ENCODE assay signal across 23 mouse cellular contexts in genomic region chr5:68051101-68051500, GRCm38 (mm10). TPM values are rescaled to one million over a fixed set of nuclear protein-coding genes. Genes with fewer than 3 reads are reported as not detected.
DNase-seq lines count a peak whose midpoint lies in the region; ATAC-seq and TF ChIP-seq lines count a peak whose summit lies in the region.
"Had no signal": no experiment of that assay in that cellular context is flagged by ENCODE, and none has a peak within 500 bp of the region (broad histone marks: within the 10 kb centered on the region; RNA-seq: fewer than 3 reads in every experiment).

No protein-coding gene starts in this region.

- DNase-seq in embryo, embryonic 10.5 days (ENCODE audit: low spot score), result peak; percentile 55
- DNase-seq in hindbrain, embryonic 10.5 days (ENCODE audit: low spot score), result peak; percentile 45
- DNase-seq in mesoderm, embryonic 11.5 days (ENCODE audit: low read depth, low spot score), result peak; percentile 21
- peak; percentile 51 for DNase-seq in midbrain, postnatal 0 days (ENCODE audit: low spot score)
- no peak for DNase-seq in heart, postnatal 4 days
- no peak for DNase-seq in stomach, postnatal 0 days (ENCODE audit: low spot score)
- no peak for DNase-seq in left cerebral cortex, postnatal 25 days (ENCODE audit: low spot score in 2 of 2)
- DNase-seq: cerebellum, adult 9-11 months; gastrocnemius, postnatal 14 days; liver, embryonic 13.5 days had no signal

- no peak overlapping the region for H3K4me2 ChIP-seq in midbrain, postnatal 0 days (ENCODE audit: low read depth, low read length, poor library complexity, severe bottlenecking)
- H3K4me2 ChIP-seq in stomach, postnatal 0 days (replicated peaks; ENCODE audit: low read depth), result no peak overlapping the region
- H3K4me2 ChIP-seq: limb, embryonic 12.5 days; liver, embryonic 13.5 days; lung, embryonic 15.5 days had no signal

- TF ChIP-seq CTCF in midbrain, postnatal 0 days (IDR thresholded peaks at IDR 0.05), result no peak
- TF ChIP-seq CTCF in stomach, postnatal 0 days (IDR thresholded peaks at IDR 0.05; ENCODE audit: low read depth), result no peak

- TF ChIP-seq EP300 in stomach, postnatal 0 days (optimal IDR thresholded peaks at IDR 0.05), result no peak

- H3K27me3 ChIP-seq in hindbrain, embryonic 10.5 days (ENCODE audit: insufficient read depth, poor library complexity, severe bottlenecking), result no peaks in the 10 kb centered on the region
- no peaks in the 10 kb centered on the region for H3K27me3 ChIP-seq in midbrain, postnatal 0 days (ENCODE audit: insufficient read depth, low read length)
- no peaks in the 10 kb centered on the region for H3K27me3 ChIP-seq in stomach, postnatal 0 days (ENCODE audit: control insufficient read depth, insufficient read depth, low read length)
- H3K27me3 ChIP-seq: limb, embryonic 12.5 days; liver, embryonic 13.5 days; lung, embryonic 15.5 days had no signal

- intact Hi-C loops in left cerebral cortex, postnatal 25 days (cut with DNase I), result no loop called here

- no peaks in the 10 kb centered on the region for H3K36me3 ChIP-seq in hindbrain, embryonic 10.5 days
- no peaks in the 10 kb centered on the region for H3K36me3 ChIP-seq in midbrain, postnatal 0 days (ENCODE audit: insufficient read depth, low read length)
- H3K36me3 ChIP-seq in stomach, postnatal 0 days (ENCODE audit: control insufficient read depth, insufficient read depth, low read length), result no peaks in the 10 kb centered on the region
- H3K36me3 ChIP-seq: limb, embryonic 12.5 days; liver, embryonic 13.5 days; lung, embryonic 15.5 days had no signal

- H3K9me3 ChIP-seq in hindbrain, embryonic 10.5 days, result no peaks in the 10 kb centered on the region
- H3K9me3 ChIP-seq in midbrain, postnatal 0 days (ENCODE audit: low read length), result no peaks in the 10 kb centered on the region
- no peaks in the 10 kb centered on the region for H3K9me3 ChIP-seq in stomach, postnatal 0 days (ENCODE audit: control insufficient read depth, low read length)
- H3K9me3 ChIP-seq: limb, embryonic 12.5 days; liver, embryonic 13.5 days; lung, embryonic 15.5 days had no signal

- WGBS in hindbrain, embryonic 10.5 days, result 15% methylated on average over 5 of the region's 5 CpGs
- 16% methylated on average over 5 of the region's 5 CpGs for WGBS in midbrain, postnatal 0 days
- WGBS in stomach, postnatal 0 days, result 62% methylated on average over 5 of the region's 5 CpGs

- H3K27ac ChIP-seq in hindbrain, embryonic 10.5 days, result peak overlapping the region; percentile 77; the same call in 1 of the 2 replicates
- H3K27ac ChIP-seq in midbrain, postnatal 0 days (ENCODE audit: low read depth, low read length), result no peak overlapping the region
- no peak overlapping the region for H3K27ac ChIP-seq in stomach, postnatal 0 days (replicated peaks)
- H3K27ac ChIP-seq: layer of hippocampus, adult 2 months; limb, embryonic 12.5 days; liver, embryonic 13.5 days; lung, embryonic 15.5 days had no signal

- peaks cover 37% of the 10 kb centered on the region for H3K4me1 ChIP-seq in hindbrain, embryonic 10.5 days (replicated peaks)
- H3K4me1 ChIP-seq in midbrain, postnatal 0 days (ENCODE audit: insufficient read depth, low read length), result no peaks in the 10 kb centered on the region
- no peaks in the 10 kb centered on the region for H3K4me1 ChIP-seq in stomach, postnatal 0 days (replicated peaks; ENCODE audit: control insufficient read depth, insufficient read depth)
- H3K4me1 ChIP-seq: limb, embryonic 12.5 days; lung, embryonic 15.5 days had no signal

- no peak for ATAC-seq in midbrain, postnatal 0 days (ENCODE audit: low FRiP score)
- ATAC-seq in stomach, postnatal 0 days (ENCODE audit: low FRiP score, low TSS enrichment), result no peak
- ATAC-seq: inflammation-experienced regulatory T-cells, adult 6 months had no signal

- no peak overlapping the region for H3K9ac ChIP-seq in midbrain, postnatal 0 days (replicated peaks; ENCODE audit: low read length, poor library complexity, severe bottlenecking)
- no peak overlapping the region for H3K9ac ChIP-seq in stomach, postnatal 0 days (ENCODE audit: low read length)
- H3K9ac ChIP-seq: limb, embryonic 12.5 days; liver, embryonic 13.5 days; lung, embryonic 15.5 days had no signal

- no peak overlapping the region for H3K4me3 ChIP-seq in hindbrain, embryonic 10.5 days
- H3K4me3 ChIP-seq in midbrain, postnatal 0 days (ENCODE audit: low read depth, low read length), result no peak overlapping the region
- H3K4me3 ChIP-seq in stomach, postnatal 0 days (ENCODE audit: low read depth, low read length), result no peak overlapping the region
- H3K4me3 ChIP-seq: layer of hippocampus, adult 2 months; limb, embryonic 12.5 days; liver, embryonic 13.5 days; lung, embryonic 15.5 days; myocyte had no signal

RNA-seq across cellular contexts. Expression of gene Grxcr1, which starts 19.5 kb away (rescaled TPM):
- 0.15 TPM in 1 of 2 replicates, not detected in the other for polyA plus RNA-seq in hindbrain, embryonic 10.5 days (2016; fragmentation: Nextera tagmentation; extraction: Ambion mirVana)
- not detected in 2 replicates for total RNA-seq in midbrain, postnatal 0 days (2014; rRNA removed)
- polyA plus RNA-seq in midbrain, postnatal 0 days (2015; fragmentation: Nextera tagmentation; extraction: Ambion mirVana), result not detected in 2 replicates
- total RNA-seq in heart, postnatal 4 days (2021), result not detected
- polyA plus RNA-seq in stomach, postnatal 0 days (2015; fragmentation: Nextera tagmentation; extraction: Ambion mirVana), result not detected in 2 replicates
- not detected for total RNA-seq in left cerebral cortex, postnatal 25 days (2021)
- total RNA-seq: ES-E14; gastrocnemius, postnatal 14 days; heart, adult 8-10 months; layer of hippocampus, adult 2 months; left cerebral cortex, adult 18-20 months; megakaryocyte progenitor cell, adult 5-6 weeks had no signal
- polyA plus RNA-seq: heart, postnatal 0 days; inflammation-experienced regulatory T-cells, adult 6 months; kidney, embryonic 16.5 days; limb, embryonic 12.5 days; liver, embryonic 13.5 days; lung, embryonic 15.5 days; myocyte; spleen, adult 2 months; stomach, embryonic 16.5 days had no signal

Comparison
In these comparisons a context has a peak if more than half of its experiments do, and no peak if none do; other contexts are left out.
1. DNase-seq: peak in embryo, embryonic 10.5 days (single experiment), hindbrain, embryonic 10.5 days (single experiment), mesoderm, embryonic 11.5 days (single experiment) and midbrain, postnatal 0 days (single experiment); none in heart, postnatal 4 days (single experiment), stomach, postnatal 0 days (single experiment) and left cerebral cortex, postnatal 25 days (0 of 2).